Mouse (Mus musculus): Measurements from ENCODE around the gene Spata17. TPM values are rescaled to one million over a fixed set of nuclear protein-coding genes. Genes with fewer than 3 reads are reported as not detected.

Spata17 gene
- polyA plus RNA-seq, 1 experiment, result 0.74 TPM

GRCm38 (mm10) chr1:187216620-187217410, 1.6 kb upstream of the Spata17 start:
- no peak overlapping the region for H3K27ac ChIP-seq (ENCODE audit: insufficient read depth, low read length)
- WGBS, result 91% methylated on average over 9 of the region's 9 CpGs
- H3K4me3 ChIP-seq (replicated peaks; ENCODE audit: insufficient read depth, low read depth, low read length), result no peak overlapping the region
- no peaks in the 10 kb centered on the region for H3K4me1 ChIP-seq (ENCODE audit: control insufficient read depth, insufficient read depth, low read length)
- no peak for DNase-seq
- no peaks in the 10 kb centered on the region for H3K27me3 ChIP-seq (ENCODE audit: control insufficient read depth, insufficient read depth, low read length)
- TF ChIP-seq CTCF (IDR thresholded peaks at IDR 0.05; ENCODE audit: borderline replicate concordance, insufficient read depth, low read depth, low read length) (no peak), POLR2A (IDR thresholded peaks at IDR 0.05; ENCODE audit: borderline replicate concordance, insufficient read depth, low read length) (no peak)

GRCm38 (mm10) chr1:187210736-187211135, 4.5 kb downstream of the Spata17 start:
- H3K27me3 ChIP-seq (ENCODE audit: control insufficient read depth, insufficient read depth, low read length), result no peaks in the 10 kb centered on the region
- 93% methylated on average over 4 of the region's 4 CpGs for WGBS

DNA sequence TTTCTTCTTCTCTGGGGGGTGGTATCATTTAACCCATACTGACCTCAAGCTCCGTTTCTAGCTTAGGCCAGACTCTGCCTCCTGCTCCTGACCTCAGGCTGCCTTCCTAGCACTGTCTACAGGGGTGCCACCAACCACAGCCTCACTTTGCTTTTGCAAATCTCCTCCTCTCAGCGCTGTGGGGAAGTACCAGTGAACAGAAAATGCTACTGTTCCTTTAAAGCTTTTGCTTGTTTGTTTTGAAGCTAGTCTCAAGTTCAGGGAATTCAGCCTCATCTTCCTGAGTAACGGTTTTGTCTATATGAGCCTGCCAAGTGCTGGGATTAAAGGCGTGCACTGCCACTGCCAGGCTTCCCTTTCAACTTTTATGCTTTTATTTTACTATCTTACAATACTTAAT, 5.8 kb downstream of the Spata17 start:
- DNase-seq, result no peak
- TF ChIP-seq CTCF (IDR thresholded peaks at IDR 0.05; ENCODE audit: borderline replicate concordance, insufficient read depth, low read depth, low read length), result no peak
- Histone ChIP-seq H3K4me1 (ENCODE audit: control insufficient read depth, insufficient read depth, low read length) (no peaks in the 10 kb centered on the region), H3K27me3 (ENCODE audit: control insufficient read depth, insufficient read depth, low read length) (no peaks in the 10 kb centered on the region), H3K27ac (ENCODE audit: insufficient read depth, low read length) (no peak overlapping the region), H3K4me3 (replicated peaks; ENCODE audit: insufficient read depth, low read depth, low read length) (no peak overlapping the region)
- WGBS, result 55% methylated on average over 4 of the region's 4 CpGs

More at GRCm38 (mm10) chr1:187210736-187211135, 4.5 kb downstream of the Spata17 start:
- Histone ChIP-seq H3K4me3 (replicated peaks; ENCODE audit: insufficient read depth, low read depth, low read length) (no peak overlapping the region), H3K4me1 (ENCODE audit: control insufficient read depth, insufficient read depth, low read length) (no peaks in the 10 kb centered on the region), H3K27ac (ENCODE audit: insufficient read depth, low read length) (no peak overlapping the region)
- DNase-seq, result no peak
- no peak for TF ChIP-seq CTCF (IDR thresholded peaks at IDR 0.05; ENCODE audit: borderline replicate concordance, insufficient read depth, low read depth, low read length)
- TF ChIP-seq POLR2A (IDR thresholded peaks at IDR 0.05; ENCODE audit: borderline replicate concordance, insufficient read depth, low read length), result no peak

GRCm38 (mm10) chr1:187205506-187205905, 9.8 kb downstream of the Spata17 start:
- H3K27me3 ChIP-seq (ENCODE audit: control insufficient read depth, insufficient read depth, low read length), result no peaks in the 10 kb centered on the region
- H3K27ac ChIP-seq (ENCODE audit: insufficient read depth, low read length), result no peak overlapping the region
- TF ChIP-seq CTCF (IDR thresholded peaks at IDR 0.05; ENCODE audit: borderline replicate concordance, insufficient read depth, low read depth, low read length) (no peak), POLR2A (IDR thresholded peaks at IDR 0.05; ENCODE audit: borderline replicate concordance, insufficient read depth, low read length) (no peak)
- 77% methylated on average over 6 of the region's 6 CpGs for WGBS
- no peaks in the 10 kb centered on the region for H3K4me1 ChIP-seq (ENCODE audit: control insufficient read depth, insufficient read depth, low read length)
- DNase-seq, result no peak
- no peak overlapping the region for H3K4me3 ChIP-seq (replicated peaks; ENCODE audit: insufficient read depth, low read depth, low read length)

- no peaks in the 10 kb centered on the region for H3K4me1 ChIP-seq (ENCODE audit: control insufficient read depth, insufficient read depth, low read length)
- H3K27me3 ChIP-seq (ENCODE audit: control insufficient read depth, insufficient read depth, low read length), result no peaks in the 10 kb centered on the region
- WGBS, result 81% methylated on average over 1 of the region's 1 CpGs
- no peak overlapping the region for H3K27ac ChIP-seq (ENCODE audit: insufficient read depth, low read length)
- no peak overlapping the region for H3K4me3 ChIP-seq (replicated peaks; ENCODE audit: insufficient read depth, low read depth, low read length)
- no peak for DNase-seq
- TF ChIP-seq CTCF (IDR thresholded peaks at IDR 0.05; ENCODE audit: borderline replicate concordance, insufficient read depth, low read depth, low read length), result no peak
- no peak for TF ChIP-seq POLR2A (IDR thresholded peaks at IDR 0.05; ENCODE audit: borderline replicate concordance, insufficient read depth, low read length)
Observed at GRCm38 (mm10) chr1:187178546-187178945, 36.7 kb downstream of the Spata17 start.

DNA sequence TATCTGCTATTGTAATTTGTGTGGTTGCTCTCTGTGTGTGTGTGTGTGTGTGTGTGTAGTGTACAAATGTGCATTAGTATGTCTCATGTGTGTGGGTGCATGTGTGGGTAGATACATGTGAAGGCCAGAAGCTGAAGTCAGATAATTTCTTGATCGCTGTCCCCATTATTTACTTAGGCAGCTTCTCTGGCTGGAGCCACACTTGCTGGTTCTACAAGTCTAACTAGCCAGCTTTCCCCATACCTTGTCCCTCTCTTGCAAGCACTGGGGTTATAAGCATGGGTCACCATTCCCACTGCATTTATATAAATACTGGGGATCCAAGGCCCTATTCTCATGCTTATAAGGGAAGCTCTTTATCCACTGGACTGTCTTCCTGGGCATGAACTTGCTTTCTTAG, 39.3 kb downstream of the Spata17 start:
- no peak overlapping the region for H3K4me3 ChIP-seq (replicated peaks; ENCODE audit: insufficient read depth, low read depth, low read length)
- 100% methylated on average over 1 of the region's 1 CpGs for WGBS
- TF ChIP-seq POLR2A (IDR thresholded peaks at IDR 0.05; ENCODE audit: borderline replicate concordance, insufficient read depth, low read length) (no peak), CTCF (IDR thresholded peaks at IDR 0.05; ENCODE audit: borderline replicate concordance, insufficient read depth, low read depth, low read length) (no peak)
- no peak overlapping the region for H3K27ac ChIP-seq (ENCODE audit: insufficient read depth, low read length)
- H3K27me3 ChIP-seq (ENCODE audit: control insufficient read depth, insufficient read depth, low read length), result no peaks in the 10 kb centered on the region
- DNase-seq, result no peak
- H3K4me1 ChIP-seq (ENCODE audit: control insufficient read depth, insufficient read depth, low read length), result no peaks in the 10 kb centered on the region

GRCm38 (mm10) chr1:187170361-187170760, 44.9 kb downstream of the Spata17 start:
- H3K27me3 ChIP-seq (ENCODE audit: control insufficient read depth, insufficient read depth, low read length), result no peaks in the 10 kb centered on the region
- no peak overlapping the region for H3K27ac ChIP-seq (ENCODE audit: insufficient read depth, low read length)
- DNase-seq, result no peak
- no peaks in the 10 kb centered on the region for H3K4me1 ChIP-seq (ENCODE audit: control insufficient read depth, insufficient read depth, low read length)
- WGBS, result 81% methylated on average over 3 of the region's 3 CpGs
- H3K4me3 ChIP-seq (replicated peaks; ENCODE audit: insufficient read depth, low read depth, low read length), result no peak overlapping the region
- TF ChIP-seq POLR2A (IDR thresholded peaks at IDR 0.05; ENCODE audit: borderline replicate concordance, insufficient read depth, low read length) (no peak), CTCF (IDR thresholded peaks at IDR 0.05; ENCODE audit: borderline replicate concordance, insufficient read depth, low read depth, low read length) (no peak)

- WGBS, result 58% methylated on average over 7 of the region's 7 CpGs
Observed at GRCm38 (mm10) chr1:187169646-187170045, 45.6 kb downstream of the Spata17 start.

More at GRCm38 (mm10) chr1:187169646-187170045, 45.6 kb downstream of the Spata17 start:
- H3K4me1 ChIP-seq (ENCODE audit: control insufficient read depth, insufficient read depth, low read length), result no peaks in the 10 kb centered on the region
- no peak overlapping the region for H3K4me3 ChIP-seq (replicated peaks; ENCODE audit: insufficient read depth, low read depth, low read length)
- no peaks in the 10 kb centered on the region for H3K27me3 ChIP-seq (ENCODE audit: control insufficient read depth, insufficient read depth, low read length)
- DNase-seq, result no peak
- TF ChIP-seq POLR2A (IDR thresholded peaks at IDR 0.05; ENCODE audit: borderline replicate concordance, insufficient read depth, low read length), result no peak
- no peak for TF ChIP-seq CTCF (IDR thresholded peaks at IDR 0.05; ENCODE audit: borderline replicate concordance, insufficient read depth, low read depth, low read length)
- no peak overlapping the region for H3K27ac ChIP-seq (ENCODE audit: insufficient read depth, low read length)

All from cerebellum, adult 2 months (tissue).